Mouse (Mus musculus) myocyte (in vitro differentiated cells): ENCODE results near the gene Ptbp1.

Experiments used
- CEBPB ChIP-seq: IDR thresholded peaks from 2 replicates; pipeline ENCODE4 v1.6.1; 2011; ENCODE audit warnings: mild to moderate bottlenecking, moderate library complexity; ENCODE audit not compliant: poor library complexity, insufficient read depth, severe bottlenecking
- E2F4 ChIP-seq: IDR thresholded peaks from one replicate; pipeline ENCODE4 v1.6.1; 2011; ENCODE audit warnings: mild to moderate bottlenecking, control low read depth, moderate library complexity; ENCODE audit not compliant: insufficient read depth
- MAX ChIP-seq: IDR thresholded peaks from one replicate; pipeline ENCODE4 v1.6.1; 2011; ENCODE audit warnings: low read depth, mild to moderate bottlenecking, control low read depth
- MYOD1 ChIP-seq, 3 experiments: IDR thresholded peaks; one replicate each; pipeline ENCODE4 v1.6.1; 2011; ENCODE audit warnings: control low read depth in 2 of 3, low read depth in 2 of 3, mild to moderate bottlenecking in 2 of 3, moderate library complexity in 1 of 3; ENCODE audit not compliant: insufficient read length in 2 of 3, control insufficient read depth in 1 of 3
- MYOG ChIP-seq, 3 experiments: IDR thresholded peaks; one replicate each; pipeline ENCODE4 v1.6.1; 2011; ENCODE audit warnings: control low read depth in 2 of 3, low read depth in 2 of 3, mild to moderate bottlenecking in 2 of 3; ENCODE audit not compliant: insufficient read length in 2 of 3, control insufficient read depth in 1 of 3, insufficient read depth in 1 of 3
- POLR2A ChIP-seq: IDR thresholded peaks from one replicate; pipeline ENCODE4 v1.6.1; 2011; ENCODE audit warnings: low read depth, mild to moderate bottlenecking, control low read depth, moderate library complexity; ENCODE audit not compliant: insufficient read length
- POLR2AphosphoS2 ChIP-seq: IDR thresholded peaks from one replicate; pipeline ENCODE4 v1.6.1; 2011; ENCODE audit warnings: low read depth, control low read depth; ENCODE audit not compliant: insufficient read length
- REST ChIP-seq: IDR thresholded peaks from one replicate; pipeline ENCODE4 v1.6.1; 2011; ENCODE audit warnings: mild to moderate bottlenecking, control low read depth, moderate library complexity; ENCODE audit not compliant: insufficient read depth, insufficient read length
- TCF12 ChIP-seq: IDR thresholded peaks from one replicate; pipeline ENCODE4 v1.6.1; 2011; ENCODE audit warnings: mild to moderate bottlenecking, control low read depth; ENCODE audit not compliant: poor library complexity, insufficient read depth, severe bottlenecking
- TCF3 ChIP-seq: IDR thresholded peaks from one replicate; pipeline ENCODE4 v1.6.1; 2011; ENCODE audit warnings: low read depth, control low read depth; ENCODE audit not compliant: insufficient read length
- USF1 ChIP-seq: IDR thresholded peaks from one replicate; pipeline ENCODE4 v1.6.1; 2011; ENCODE audit warnings: low read depth, mild to moderate bottlenecking, control low read depth, moderate library complexity

- no peak for TF ChIP-seq POLR2A
- no peak for TF ChIP-seq TCF12
- TF ChIP-seq USF1, result no peak
- TF ChIP-seq MAX, result no peak
- no peak for TF ChIP-seq CEBPB
- TF ChIP-seq POLR2AphosphoS2, result no peak
- TF ChIP-seq E2F4, result no peak
- no peak for TF ChIP-seq MYOD1 (IDR thresholded peaks at IDR 0.05; ENCODE audit: control insufficient read depth in 1 of 3, insufficient read length in 2 of 3, low read depth in 2 of 3)
- TF ChIP-seq REST, result no peak
- TF ChIP-seq MYOG (IDR thresholded peaks at IDR 0.05; ENCODE audit: control insufficient read depth in 1 of 3, insufficient read depth in 1 of 3, insufficient read length in 2 of 3, low read depth in 2 of 3), result no peak
- no peak for TF ChIP-seq TCF3
Observed at GRCm38 (mm10) chr10:79856704-79857451, 2.7 kb downstream of the Ptbp1 start.
